Mouse (Mus musculus) gastrocnemius, adult 8-10 months (tissue): ENCODE data around the gene Lrch4. TPM values are rescaled to one million over a fixed set of nuclear protein-coding genes. Genes with fewer than 3 reads are reported as not detected.
A peak's percentile ranks its signal among the peaks of the same experiment; 100 is the strongest.

ENCODE experiments used
- DNase-seq, 2 experiments: peaks; one replicate each; pipeline ENCODE4 v3.0.0; 2022; ENCODE audit warnings: low spot score in 2 of 2
- total RNA-seq, 4 experiments: library from RNA; stranded (reverse); gene quantifications; 2 replicates each; pipeline ENCODE4 v1.2.4; 2022

Gene Lrch4
- total RNA-seq, 4 experiments from 2014 or later, result 12.7 to 15.7 (median 14.6) TPM

- DNase-seq, result no peak
Measured at GRCm38 (mm10) chr5:137649669-137650571, 21.0 kb downstream of the Lrch4 start.

DNA sequence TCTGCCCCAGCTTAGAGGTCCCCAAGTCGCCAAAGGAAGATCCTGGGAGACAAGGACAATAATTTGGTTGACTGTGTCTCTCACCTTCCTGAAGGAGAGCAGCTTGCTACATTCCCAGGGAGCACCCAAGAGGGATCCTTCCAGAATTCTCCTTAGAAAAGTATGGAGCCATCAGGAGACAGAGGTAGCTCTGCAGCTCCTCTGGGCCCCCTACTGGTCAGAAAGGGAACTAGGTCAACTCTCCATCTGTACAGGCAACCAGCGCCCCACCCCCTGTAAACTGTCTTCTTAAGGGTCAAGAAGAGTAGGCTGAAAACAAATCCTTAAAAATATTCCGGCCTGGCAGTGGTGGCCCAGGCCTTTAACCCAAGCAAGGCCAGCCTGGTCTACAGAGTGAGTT is 23.6 kb downstream of the Lrch4 start:
- DNase-seq, result peak; percentile 52

- no peak for DNase-seq
Measured at GRCm38 (mm10) chr5:137653366-137653765, 24.4 kb downstream of the Lrch4 start.

- no peak for DNase-seq
Measured at GRCm38 (mm10) chr5:137654746-137655145, 25.8 kb downstream of the Lrch4 start.

- DNase-seq, result peak in 1 of 2 experiments; percentile 54
Measured at GRCm38 (mm10) chr5:137656977-137657376, 28.1 kb downstream of the Lrch4 start.

GRCm38 (mm10) chr5:137660064-137660688 is 31.3 kb downstream of the Lrch4 start:
- DNase-seq, result peak; percentile 79 to 80

GRCm38 (mm10) chr5:137663057-137663456 is 34.1 kb downstream of the Lrch4 start:
- DNase-seq, result no peak

- DNase-seq, result no peak
Measured at GRCm38 (mm10) chr5:137668971-137669370, 40.0 kb downstream of the Lrch4 start.

DNA sequence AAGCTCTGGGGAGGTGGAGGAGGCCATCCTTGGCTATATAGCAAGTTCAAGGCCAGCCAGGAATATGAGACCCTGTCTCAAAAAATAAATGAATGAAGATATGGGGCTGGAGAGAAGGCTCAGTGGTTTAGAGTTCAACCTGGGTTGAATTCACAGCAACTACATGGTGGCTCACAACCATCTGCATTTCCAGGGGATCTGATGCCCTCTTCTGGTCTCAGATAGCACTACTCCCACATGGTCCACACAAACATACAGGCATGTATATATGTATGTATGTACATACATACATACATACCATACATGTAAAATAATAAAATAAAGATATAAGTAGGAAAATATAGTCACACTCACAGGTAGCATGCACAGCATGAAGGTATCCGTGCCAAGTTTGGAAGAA is 41.3 kb downstream of the Lrch4 start:
- DNase-seq, result no peak

- peak; percentile 39 to 58 for DNase-seq
Measured at GRCm38 (mm10) chr5:137671443-137672240, 42.7 kb downstream of the Lrch4 start.

GRCm38 (mm10) chr5:137672361-137672760 is 43.4 kb downstream of the Lrch4 start:
- DNase-seq, result no peak

DNA sequence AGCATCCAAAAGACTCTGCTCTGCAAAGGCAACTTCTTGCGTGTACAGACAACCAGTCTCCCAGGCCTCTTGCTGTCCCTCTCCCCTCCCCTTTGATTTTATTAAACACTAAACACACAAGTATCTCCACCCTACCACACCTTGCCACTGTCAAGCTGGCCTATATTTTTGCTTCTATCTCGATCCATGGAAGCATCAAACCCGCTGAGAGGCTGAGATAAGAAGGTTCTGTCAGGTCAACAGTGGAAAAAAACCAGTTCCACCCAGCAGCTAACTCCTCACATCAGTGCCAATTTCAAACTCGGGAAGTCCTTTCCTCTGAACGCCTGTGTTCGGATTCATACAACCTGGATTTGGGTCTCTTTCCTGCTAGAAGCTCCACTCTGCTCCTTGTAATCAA is 44.1 kb downstream of the Lrch4 start:
- no peak for DNase-seq

GRCm38 (mm10) chr5:137674786-137675185 is 45.9 kb downstream of the Lrch4 start:
- no peak for DNase-seq

- DNase-seq, result no peak
Measured at GRCm38 (mm10) chr5:137677859-137678258, 48.9 kb downstream of the Lrch4 start.

DNA sequence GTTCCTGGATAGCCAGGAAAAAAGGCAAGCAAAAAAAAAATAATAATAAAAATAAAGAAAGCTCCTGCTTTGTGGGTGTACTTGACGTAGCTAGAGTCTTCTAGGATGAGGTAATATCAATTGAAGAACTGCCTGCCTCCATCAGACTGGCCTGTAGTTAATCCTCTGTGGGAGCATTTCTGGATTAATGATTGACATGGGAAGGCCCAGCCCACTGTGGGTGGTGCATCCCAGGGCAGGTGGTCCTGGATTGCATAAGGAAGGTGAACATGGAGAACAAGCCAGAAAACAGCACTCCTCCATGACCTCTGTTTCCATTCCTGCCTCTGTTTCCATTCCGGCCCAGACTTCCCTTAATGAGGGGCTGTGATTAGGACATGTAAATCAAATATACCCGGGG is 49.8 kb downstream of the Lrch4 start:
- no peak for DNase-seq

DNA sequence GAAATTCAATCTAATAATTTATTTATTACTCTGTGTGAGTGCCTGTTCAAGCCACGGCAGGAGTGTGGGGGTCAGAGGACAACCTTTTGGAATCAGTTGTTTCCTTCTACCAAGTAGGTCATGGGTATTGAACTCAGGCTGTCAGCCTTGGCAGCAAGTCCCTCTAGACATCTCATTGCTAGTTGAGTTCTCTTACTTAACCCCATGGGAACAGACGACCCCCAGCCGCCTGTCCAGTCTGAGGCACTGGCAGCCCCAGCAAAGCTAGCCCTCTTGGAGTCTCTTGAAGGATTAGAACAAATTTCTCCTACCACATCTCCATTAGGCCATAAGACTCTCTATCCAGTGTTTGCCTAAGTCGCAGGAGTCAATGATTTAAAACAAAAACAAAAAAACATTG is 50.8 kb downstream of the Lrch4 start:
- DNase-seq, result no peak

DNA sequence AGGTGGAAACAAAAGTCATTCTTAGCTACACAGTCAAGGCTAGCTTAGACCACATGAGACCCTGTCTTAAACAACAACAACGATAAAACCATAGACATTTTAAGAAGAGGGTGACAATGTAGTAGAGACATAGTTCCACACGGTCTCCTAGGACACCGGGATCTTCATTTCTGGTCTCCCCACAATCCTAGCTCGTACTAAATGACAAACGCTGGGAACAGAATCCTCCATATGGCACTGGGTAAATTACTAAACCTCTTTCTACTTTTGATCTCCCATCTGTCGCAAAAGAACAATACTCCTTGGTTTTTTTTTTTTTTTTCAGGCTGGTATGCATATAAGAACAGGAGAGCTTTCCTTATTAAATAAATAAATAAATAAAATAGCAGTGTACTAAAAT is 53.6 kb downstream of the Lrch4 start:
- no peak for DNase-seq

- DNase-seq, result no peak
Measured at GRCm38 (mm10) chr5:137683388-137684293, 54.7 kb downstream of the Lrch4 start.

DNA sequence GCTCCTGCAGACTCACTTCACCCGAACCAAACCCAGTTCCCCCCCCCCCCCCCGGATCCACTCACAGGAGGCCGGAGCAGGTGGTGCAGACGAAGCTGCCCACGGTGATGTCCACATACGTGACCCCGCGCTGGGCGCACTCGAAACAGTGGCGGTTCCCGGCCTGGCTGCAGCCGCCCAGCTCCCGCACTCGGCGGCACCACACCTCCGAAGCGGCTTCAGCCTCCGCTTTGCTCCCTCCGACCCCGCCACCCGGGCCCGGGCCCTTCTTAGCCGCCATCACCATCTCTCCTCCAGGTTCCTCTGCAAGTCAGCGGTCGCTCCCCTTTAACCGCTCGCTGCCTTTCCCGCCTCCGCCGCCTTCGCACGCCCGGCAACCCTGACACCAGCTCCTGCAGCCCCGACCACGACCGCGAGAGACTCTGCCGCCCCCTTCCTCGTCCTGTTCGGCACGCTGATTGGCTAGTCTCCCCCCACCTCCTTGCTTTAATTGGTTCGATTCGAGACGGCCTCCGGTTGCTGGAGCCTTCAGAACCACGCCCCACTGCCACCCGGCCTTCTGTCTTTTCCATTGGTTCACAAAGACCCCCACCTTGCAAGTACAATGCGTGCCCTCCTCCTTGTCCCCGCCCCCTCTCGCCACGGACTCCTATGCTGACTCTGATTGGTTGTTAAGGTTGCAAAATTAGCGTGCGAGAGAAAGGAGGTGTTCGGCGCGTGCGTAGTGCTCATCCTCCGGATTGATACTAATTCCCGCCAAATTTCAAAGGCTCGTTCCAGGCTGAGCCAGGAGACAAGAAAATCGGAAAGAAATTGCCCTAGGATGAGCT is 55.6 kb downstream of the Lrch4 start, which contains the start of gene Agfg2:
Gene Agfg2, minus strand, starts transcription at position 433 of the 830 bp plus-strand sequence.
- peak; percentile 95 to 97 for DNase-seq

DNA sequence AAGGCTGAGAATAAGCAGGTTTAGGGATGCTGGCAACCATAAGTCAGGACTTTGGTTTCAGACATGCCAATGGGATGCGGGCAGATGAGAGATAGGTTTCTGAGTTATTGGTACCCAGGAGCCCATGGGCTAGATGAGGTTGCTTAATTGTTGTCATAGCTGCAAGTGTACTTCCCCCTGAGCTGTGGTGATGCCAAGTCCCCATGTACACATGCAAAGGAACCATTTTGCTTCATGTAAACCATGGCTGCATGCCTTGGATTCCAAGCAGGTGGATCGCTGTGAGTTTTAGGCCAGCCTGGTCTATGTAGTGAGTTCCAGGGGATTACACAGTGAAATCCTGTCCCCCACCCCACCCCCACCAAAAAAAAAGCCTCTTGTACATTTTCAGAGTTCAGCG is 56.7 kb downstream of the Lrch4 start:
- no peak for DNase-seq
